Mouse (Mus musculus): Measurements from ENCODE around the gene Gata2. TPM values are rescaled to one million over a fixed set of nuclear protein-coding genes. Genes with fewer than 3 reads are reported as not detected.

Gata2 gene
- total RNA-seq, 1 experiment from 2014 or later, result 26.3 TPM

GRCm38 (mm10) chr6:88206566-88206965 lies 12.9 kb downstream of the Gata2 start:
- DNase-seq, result no peak

GRCm38 (mm10) chr6:88207403-88208033 lies 13.8 kb downstream of the Gata2 start:
- no peak for DNase-seq

GRCm38 (mm10) chr6:88208321-88208720 lies 14.6 kb downstream of the Gata2 start:
- no peak for DNase-seq

- DNase-seq, result no peak
These were observed 15.8 kb downstream of the Gata2 start for GRCm38 (mm10) chr6:88209453-88209852.

GRCm38 (mm10) chr6:88210182-88210581 lies 16.5 kb downstream of the Gata2 start:
- no peak for DNase-seq

- DNase-seq, result no peak
These were observed 22.1 kb downstream of the Gata2 start for GRCm38 (mm10) chr6:88215797-88216196.

GRCm38 (mm10) chr6:88216199-88216598 lies 22.5 kb downstream of the Gata2 start:
- no peak for DNase-seq

- DNase-seq, result no peak
These were observed 25.4 kb downstream of the Gata2 start for GRCm38 (mm10) chr6:88219094-88219493.

GRCm38 (mm10) chr6:88221968-88222367 lies 28.3 kb downstream of the Gata2 start, which contains the start of gene Dnajb8:
TSS of gene Dnajb8 (plus strand) at chr6:88222268.
- no peak for DNase-seq

GRCm38 (mm10) chr6:88226570-88226994 lies 32.9 kb downstream of the Gata2 start:
- DNase-seq, result peak; percentile 13

- no peak for DNase-seq
These were observed 33.8 kb downstream of the Gata2 start for GRCm38 (mm10) chr6:88227537-88227936.

- DNase-seq, result no peak
These were observed 35.5 kb downstream of the Gata2 start for GRCm38 (mm10) chr6:88229221-88229620.

GRCm38 (mm10) chr6:88231821-88232220 lies 38.1 kb downstream of the Gata2 start:
- no peak for DNase-seq

GRCm38 (mm10) chr6:88232221-88232620 lies 38.5 kb downstream of the Gata2 start:
- DNase-seq, result no peak

GRCm38 (mm10) chr6:88233996-88234395 lies 40.3 kb downstream of the Gata2 start:
- DNase-seq, result no peak

- DNase-seq, result no peak
These were observed 41.8 kb downstream of the Gata2 start for GRCm38 (mm10) chr6:88235461-88235860.

GRCm38 (mm10) chr6:88235983-88236382 lies 42.3 kb downstream of the Gata2 start:
- no peak for DNase-seq

- DNase-seq, result no peak
These were observed 42.8 kb downstream of the Gata2 start for GRCm38 (mm10) chr6:88236513-88236912.

GRCm38 (mm10) chr6:88242604-88243003 lies 48.9 kb downstream of the Gata2 start:
- DNase-seq, result peak; percentile 81

GRCm38 (mm10) chr6:88249231-88249630 lies 55.5 kb downstream of the Gata2 start:
- no peak for DNase-seq

- no peak for DNase-seq
These were observed 57.7 kb downstream of the Gata2 start for GRCm38 (mm10) chr6:88251396-88251795.

GRCm38 (mm10) chr6:88251798-88252478 lies 58.2 kb downstream of the Gata2 start:
- DNase-seq, result no peak

- DNase-seq, result no peak
These were observed 60.4 kb downstream of the Gata2 start for GRCm38 (mm10) chr6:88254082-88254481.

GRCm38 (mm10) chr6:88255435-88255834 lies 61.7 kb downstream of the Gata2 start:
- no peak for DNase-seq

All from adrenal gland, postnatal 14 days (tissue).